Mouse (Mus musculus) B cell, adult 2 months (primary cell): Measurements from ENCODE around the gene Atg7.
A peak's percentile ranks its signal among the peaks of the same experiment; 100 is the strongest.
"Not testable (repeated sequence)": the region's sequence is repeated elsewhere in the genome, so short reads cannot be mapped to it uniquely, and the experiment has no call there.

Experiments used
- DNase-seq, 2 experiments: peaks; one replicate each; pipeline ENCODE4 v3.0.0; 2022

Atg7 gene

DNA sequence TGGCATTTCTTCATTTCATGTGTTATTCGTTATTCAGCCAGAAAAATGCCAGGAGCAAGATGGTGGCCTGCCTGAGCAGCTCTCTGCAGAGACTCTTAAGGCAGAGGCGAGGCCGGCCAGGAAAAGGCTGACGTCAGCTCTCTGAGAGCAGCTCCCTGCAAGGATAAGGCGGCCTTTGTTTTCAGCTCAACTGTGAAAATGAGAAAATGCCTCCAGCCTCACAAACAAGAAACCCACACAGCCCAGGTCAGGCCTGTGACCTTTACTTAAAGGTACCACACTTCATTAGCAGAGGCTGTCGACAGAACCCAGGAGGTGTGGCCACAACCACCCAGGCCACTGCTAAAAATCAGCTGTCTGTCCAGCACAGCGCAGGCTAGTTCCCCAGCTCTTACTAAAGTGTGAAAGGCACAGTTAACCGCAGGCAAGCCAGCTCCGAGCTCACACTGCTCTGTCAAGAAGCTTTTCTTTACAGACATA is 240.4 kb downstream of the Atg7 start:
- no peak for DNase-seq

- no peak for DNase-seq
These were observed 242.2 kb downstream of the Atg7 start for GRCm38 (mm10) chr6:114885129-114885528.

DNA sequence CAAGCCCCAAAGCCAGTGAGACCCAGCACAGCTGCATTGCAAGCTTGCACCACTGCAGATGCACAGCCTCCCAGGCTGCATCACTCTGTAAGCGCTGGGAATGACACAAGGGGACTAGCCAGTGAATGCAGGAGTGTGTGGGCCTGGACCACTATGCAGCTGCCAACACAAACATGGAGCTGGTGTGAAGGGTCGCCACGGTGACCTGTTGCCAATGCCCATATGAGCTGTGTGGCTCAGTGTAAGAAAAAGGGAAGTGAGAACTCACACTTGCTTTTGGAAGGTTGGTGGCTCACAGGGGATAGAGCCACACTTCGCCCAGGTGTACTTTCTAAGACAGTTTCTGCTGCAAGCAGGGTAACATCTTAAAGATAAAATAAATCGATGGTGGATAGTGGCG is 243.1 kb downstream of the Atg7 start:
- DNase-seq = peak; percentile 55 to 56

- no peak for DNase-seq
These were observed 243.8 kb downstream of the Atg7 start for GRCm38 (mm10) chr6:114886504-114887361.

DNA sequence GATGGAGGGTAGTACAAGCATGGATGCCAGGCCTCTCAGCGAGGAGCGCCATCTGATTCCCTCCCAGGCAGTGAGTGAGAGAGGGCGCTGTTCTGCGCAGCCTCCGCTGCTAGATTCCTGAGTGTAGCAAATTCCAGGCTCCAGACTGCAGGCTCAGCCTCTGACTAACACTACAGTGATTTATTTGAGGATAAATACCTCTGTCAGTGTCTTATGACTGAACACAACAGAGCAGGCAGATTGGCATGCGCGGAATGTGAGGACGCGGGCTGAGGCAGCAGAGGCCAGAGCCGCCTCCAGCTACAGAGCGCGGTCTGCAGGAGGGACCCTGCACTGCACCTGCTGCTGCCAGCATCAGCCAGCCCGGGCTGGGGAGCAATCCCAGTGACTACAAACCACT is 246.0 kb downstream of the Atg7 start:
- no peak for DNase-seq

DNA sequence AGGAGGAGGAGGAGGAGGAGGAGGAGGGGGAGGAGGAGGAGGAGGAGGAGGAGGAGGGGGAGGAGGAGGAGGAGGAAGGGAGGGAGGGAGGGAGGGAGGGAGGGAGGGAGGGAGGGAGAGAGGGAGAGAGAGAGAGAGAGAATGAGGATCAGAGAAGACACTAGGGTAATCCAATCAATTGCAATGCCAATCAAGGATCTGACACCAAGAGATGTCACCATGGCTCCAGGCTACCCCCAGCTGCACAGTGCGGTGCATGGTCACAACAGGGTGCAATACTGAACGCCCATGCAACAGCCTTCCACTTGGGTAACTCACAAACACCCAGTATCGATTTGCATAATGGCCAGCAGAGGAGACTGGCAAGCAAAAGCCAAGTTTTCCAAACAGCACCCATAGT is 247.1 kb downstream of the Atg7 start:
- DNase-seq = not testable (repeated sequence)

- DNase-seq = no peak
These were observed 247.7 kb downstream of the Atg7 start for GRCm38 (mm10) chr6:114890411-114891115.

GRCm38 (mm10) chr6:114891272-114891671 is 248.4 kb downstream of the Atg7 start:
- no peak for DNase-seq

GRCm38 (mm10) chr6:114891771-114892170 is 248.9 kb downstream of the Atg7 start:
- no peak for DNase-seq

DNA sequence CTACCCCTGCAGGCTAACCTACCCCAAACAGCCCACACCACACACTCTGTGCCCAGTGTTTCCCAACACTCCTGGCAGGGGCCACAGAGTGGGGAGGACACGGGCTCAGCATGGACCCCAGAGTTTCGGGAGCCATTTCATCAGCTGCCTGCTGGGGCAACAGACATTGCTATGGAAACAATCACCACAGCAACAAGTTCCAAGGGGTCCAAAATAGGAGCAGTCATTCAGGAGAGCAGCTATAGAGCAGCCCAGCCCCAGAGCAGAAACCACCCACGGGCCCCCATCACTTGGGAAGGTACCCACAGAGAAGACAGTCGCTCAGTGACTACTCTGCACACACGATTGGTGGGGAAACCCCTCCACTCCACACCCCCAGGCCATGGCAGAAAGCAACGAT is 249.5 kb downstream of the Atg7 start:
- DNase-seq = peak; percentile 41 to 46

DNA sequence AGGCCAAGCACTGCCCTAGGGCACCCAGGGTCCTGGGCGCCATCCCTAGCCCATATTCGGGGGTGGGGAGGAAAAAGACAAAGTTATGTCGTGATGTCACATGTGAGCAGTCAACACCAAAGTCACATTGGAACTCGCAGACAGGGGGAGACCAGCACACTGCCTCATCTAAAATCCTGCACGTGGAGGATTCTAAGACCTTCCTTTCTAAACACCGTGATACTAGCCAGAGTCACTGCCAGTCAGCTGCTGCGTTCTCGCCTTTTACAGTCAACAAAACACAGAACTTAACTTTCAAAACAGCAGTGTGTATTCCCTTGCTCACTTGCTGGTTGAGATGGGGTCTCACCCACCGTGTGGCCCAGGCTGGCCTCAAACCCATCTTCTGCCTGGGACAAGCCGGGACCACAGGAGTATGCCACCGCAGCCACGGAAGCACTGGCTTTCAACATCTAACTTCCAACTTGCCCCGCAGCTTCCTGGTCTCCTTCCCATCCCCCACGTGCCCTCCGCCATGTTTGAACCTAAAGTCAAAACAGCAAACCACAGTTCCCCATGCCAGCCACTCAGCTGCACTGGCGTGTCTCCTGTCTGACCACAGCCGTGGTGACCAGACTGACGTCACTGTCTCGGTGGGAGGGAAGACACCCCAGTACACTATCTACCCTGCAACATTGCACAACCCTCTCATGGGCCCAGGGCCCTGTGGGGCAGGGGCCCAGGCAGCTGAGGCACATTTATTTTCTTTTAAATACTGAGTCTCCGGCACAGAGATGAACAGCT is 250.7 kb downstream of the Atg7 start:
- peak; percentile 87 to 89 for DNase-seq

- peak; percentile 63 to 64 for DNase-seq
These were observed 251.7 kb downstream of the Atg7 start for GRCm38 (mm10) chr6:114894548-114895106.

DNA sequence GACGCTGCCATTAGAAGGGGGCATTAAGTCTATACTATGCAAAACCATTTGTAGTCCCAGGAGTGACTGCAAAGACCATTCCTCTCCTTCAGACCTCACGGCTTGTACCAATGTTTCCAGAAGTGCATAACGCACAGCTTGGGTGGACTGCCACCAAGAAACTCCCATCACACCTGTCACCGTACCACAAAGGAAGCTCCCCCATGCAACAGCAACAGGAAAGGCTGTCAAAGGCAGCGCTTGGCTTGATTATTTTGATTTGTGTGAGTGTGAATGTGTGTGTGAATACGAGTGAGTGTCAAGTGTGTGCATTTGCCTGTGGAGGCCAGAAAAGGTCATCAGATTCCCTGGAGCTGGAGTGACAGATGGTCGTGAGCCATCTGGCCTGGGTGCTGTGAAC is 252.3 kb downstream of the Atg7 start:
- DNase-seq = no peak

GRCm38 (mm10) chr6:114896281-114896680 is 253.4 kb downstream of the Atg7 start:
- DNase-seq = no peak

DNA sequence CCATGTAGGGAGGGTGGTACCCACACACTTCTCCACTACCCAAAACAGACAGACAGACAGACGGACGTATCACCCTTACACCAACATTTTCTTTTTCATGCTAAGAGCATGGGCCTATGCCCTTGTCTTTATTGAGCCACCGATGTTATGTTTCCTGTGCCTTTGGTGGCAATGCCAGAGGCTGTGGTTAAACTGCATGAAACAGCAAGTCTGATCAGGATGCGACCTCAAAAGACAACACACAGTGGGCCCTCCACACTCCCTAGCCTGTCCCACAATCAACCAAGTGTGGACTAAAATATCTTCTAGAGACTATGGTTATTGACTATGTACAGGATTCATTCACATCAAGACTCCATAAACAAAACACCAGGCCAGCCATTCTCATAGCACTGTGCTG is 256.1 kb downstream of the Atg7 start:
- DNase-seq = no peak

DNA sequence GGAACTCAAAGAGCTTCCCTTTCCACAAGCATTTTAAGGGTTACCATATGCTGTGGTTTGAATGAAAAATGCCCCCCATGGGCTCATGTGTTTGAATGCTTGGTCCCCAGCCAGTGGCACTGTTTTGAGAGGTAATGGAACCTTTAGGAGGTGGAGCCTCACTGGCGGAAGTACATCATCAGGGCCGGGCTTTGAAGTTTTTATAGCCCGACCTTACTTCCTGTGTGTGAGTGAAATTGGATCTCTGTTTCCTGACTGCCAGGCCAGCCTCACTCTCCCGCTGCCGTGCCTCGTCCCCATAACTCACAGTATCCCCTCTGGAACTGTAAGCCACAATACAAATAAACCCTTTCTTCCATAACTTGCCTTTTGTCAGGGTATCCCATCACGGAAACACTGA is 256.8 kb downstream of the Atg7 start:
- no peak for DNase-seq

DNA sequence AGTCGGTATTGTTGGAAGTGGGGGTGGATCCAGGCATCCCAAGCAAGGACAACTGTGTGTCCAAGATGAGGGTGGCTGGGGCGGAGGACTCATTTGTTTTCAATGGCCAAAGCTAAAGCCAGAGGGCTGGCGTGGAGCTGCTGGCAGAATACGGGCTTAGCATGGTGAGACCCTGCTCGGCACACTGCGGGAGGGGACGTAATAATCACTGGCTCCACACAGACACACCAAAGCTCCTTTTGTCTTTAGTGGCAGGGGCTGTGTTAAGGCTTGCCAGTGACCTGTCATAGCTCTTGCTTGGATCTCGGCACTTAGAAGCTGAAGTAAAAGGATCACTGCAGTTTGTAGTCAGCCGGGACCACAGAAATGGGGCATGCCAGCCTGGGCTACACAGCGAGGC is 257.3 kb downstream of the Atg7 start:
- DNase-seq = no peak

DNA sequence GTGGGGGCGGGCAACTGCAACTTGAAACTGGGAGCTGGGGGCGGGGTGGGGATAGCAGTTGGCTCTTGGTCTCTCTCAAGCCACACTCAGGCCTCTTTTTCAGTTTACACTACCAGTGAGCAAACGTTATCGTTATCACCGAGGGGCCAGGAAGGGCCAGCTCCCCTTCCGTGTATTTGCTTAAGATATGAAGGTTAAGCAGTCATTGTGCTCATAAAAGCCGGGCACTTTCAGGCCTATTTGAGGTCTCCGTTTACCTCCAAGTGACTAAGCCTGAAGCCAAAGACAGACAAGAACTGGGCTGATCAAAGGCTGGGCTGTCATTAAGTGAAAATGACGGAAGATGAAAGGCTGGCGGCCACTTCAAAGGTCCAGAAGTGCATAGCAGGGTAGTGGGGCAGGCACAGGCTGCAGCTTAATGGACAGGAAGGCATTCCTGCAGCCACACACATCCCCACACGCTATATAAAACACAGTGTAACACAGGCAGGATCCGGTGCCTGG is 258.5 kb downstream of the Atg7 start:
- DNase-seq = no peak

- DNase-seq = no peak
These were observed 259.0 kb downstream of the Atg7 start for GRCm38 (mm10) chr6:114901921-114902320.

GRCm38 (mm10) chr6:114904233-114904632 is 261.3 kb downstream of the Atg7 start:
- DNase-seq = no peak

DNA sequence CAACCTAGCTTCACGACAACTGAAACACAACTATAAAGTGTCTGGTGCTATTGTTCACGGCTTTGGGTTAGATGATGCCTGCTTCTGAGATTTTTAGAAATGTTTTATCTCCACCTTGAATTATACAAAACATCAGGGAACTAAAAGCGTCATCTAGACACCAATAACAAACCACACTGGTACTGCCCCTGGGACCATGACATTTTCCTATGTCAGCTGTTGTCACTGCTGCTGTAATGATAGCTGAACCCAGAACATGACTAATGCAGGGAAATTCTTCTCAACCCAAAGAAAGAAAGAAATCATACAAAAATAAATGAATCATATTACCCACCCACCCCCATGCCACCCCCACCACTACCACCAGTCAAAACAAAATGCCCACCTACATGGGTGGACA is 261.9 kb downstream of the Atg7 start:
- DNase-seq = no peak

- no peak for DNase-seq
These were observed 262.5 kb downstream of the Atg7 start for GRCm38 (mm10) chr6:114905253-114906028.
